Mouse (Mus musculus) limb, embryonic 14.5 days (tissue): Measurements from ENCODE around the gene Prss12. TPM values are rescaled to one million over a fixed set of nuclear protein-coding genes. Genes with fewer than 3 reads are reported as not detected.

Experiments used
- ATAC-seq: fragments of 200-750 bp; cut with Nextera tagmentation; 2 replicates; pipeline ENCODE4 v1.8.0; 2017; ENCODE audit warnings: low read depth, moderate number of reproducible peaks, moderate TSS enrichment; ENCODE audit not compliant: low FRiP score
- DNase-seq: peaks from one replicate; pipeline ENCODE4 v3.0.0-alpha.2; 2015; ENCODE audit warnings: low spot score
- H3K27ac ChIP-seq: fragments of 300-500 bp; sonication (generic); replicated peaks from 2 replicates; pipeline ENCODE4 v1.5.1; 2014; ENCODE audit warnings: low read depth, mild to moderate bottlenecking, low read length, moderate library complexity, mixed read lengths
- H3K27me3 ChIP-seq: fragments of 300-500 bp; sonication (generic); 2 replicates; pipeline ENCODE4 v1.6.1; 2014; ENCODE audit warnings: low read length, mixed read lengths; ENCODE audit not compliant: control insufficient read depth, insufficient read depth
- H3K36me3 ChIP-seq: fragments of 300-500 bp; sonication (generic); 2 replicates; pipeline ENCODE4 v1.6.1; 2014; ENCODE audit warnings: mild to moderate bottlenecking, low read length, moderate library complexity, mixed read lengths; ENCODE audit not compliant: control insufficient read depth, insufficient read depth
- H3K4me1 ChIP-seq: fragments of 300-500 bp; sonication (generic); 2 replicates; pipeline ENCODE4 v1.6.1; 2014; ENCODE audit warnings: antibody characterized with exemption, low read length, mixed read lengths; ENCODE audit not compliant: control insufficient read depth, insufficient read depth
- H3K4me2 ChIP-seq: fragments of 300-500 bp; sonication (generic); replicated peaks from 2 replicates; pipeline ENCODE4 v1.6.1; 2014; ENCODE audit warnings: low read depth, mild to moderate bottlenecking, low read length, moderate library complexity; ENCODE audit not compliant: severe bottlenecking
- H3K4me3 ChIP-seq: fragments of 300-500 bp; sonication (generic); replicated peaks from 2 replicates; pipeline ENCODE4 v1.5.1; 2014; ENCODE audit warnings: low read length
- H3K9ac ChIP-seq: fragments of 300-500 bp; sonication (generic); 2 replicates; pipeline ENCODE4 v1.6.1; 2014; ENCODE audit warnings: mild to moderate bottlenecking, low read depth, low read length, moderate library complexity; ENCODE audit not compliant: severe bottlenecking
- H3K9me3 ChIP-seq: fragments of 300-500 bp; sonication (generic); 2 replicates; pipeline ENCODE4 v1.6.1; 2016; ENCODE audit warnings: low read length; ENCODE audit not compliant: control insufficient read depth
- POLR2A ChIP-seq: fragments of 200-500 bp; IDR thresholded peaks from 2 replicates; pipeline ENCODE4 v1.8.0; 2012; ENCODE audit warnings: inconsistent platforms, mild to moderate bottlenecking, moderate library complexity, borderline replicate concordance; ENCODE audit not compliant: insufficient read depth, insufficient read length; ENCODE audit errors: extremely low read depth
- WGBS: fragments of 180-500 bp; shearing (Covaris S2); extraction: QIAGEN DNeasy Blood & Tissue Kit; methylation state at CpG from one replicate; pipeline ENCODE4 v1.1.7; 2014; 5-methylcytosine and 5-hydroxymethylcytosine counted together
- polyA plus RNA-seq, 2 experiments: library from polyadenylated mRNA; depleted of rRNA in 1 of 2; stranded (reverse) in 1 of 2; unstranded in 1 of 2; fragments of >200 nt; fragmentation: Nextera tagmentation in 1 of 2; extraction: Ambion mirVana in 1 of 2; gene quantifications; 2 replicates each; pipeline versions ENCODE4 v1.2.1 to v1.2.3; 2012 to 2014

Prss12 gene
- polyA plus RNA-seq, 2 experiments, result 17.6 to 20.1 TPM

- Histone ChIP-seq H3K9ac (no peak overlapping the region), H3K4me2 (no peak overlapping the region), H3K36me3 (no peaks in the 10 kb centered on the region), H3K4me1 (no peaks in the 10 kb centered on the region), H3K27ac (no peak overlapping the region), H3K9me3 (no peaks in the 10 kb centered on the region), H3K4me3 (no peak overlapping the region), H3K27me3 (no peaks in the 10 kb centered on the region)
- no peak for TF ChIP-seq POLR2A
- 84% methylated on average over 6 of the region's 6 CpGs for WGBS
- DNase-seq, result no peak
- ATAC-seq, result no peak
Measured at GRCm38 (mm10) chr3:123543585-123544304, 97.0 kb downstream of the Prss12 start.

- WGBS, result 89% methylated on average over 3 of the region's 3 CpGs
- H3K4me1 ChIP-seq, result no peaks in the 10 kb centered on the region
Measured at GRCm38 (mm10) chr3:123550487-123550886, 103.8 kb downstream of the Prss12 start.

DNA sequence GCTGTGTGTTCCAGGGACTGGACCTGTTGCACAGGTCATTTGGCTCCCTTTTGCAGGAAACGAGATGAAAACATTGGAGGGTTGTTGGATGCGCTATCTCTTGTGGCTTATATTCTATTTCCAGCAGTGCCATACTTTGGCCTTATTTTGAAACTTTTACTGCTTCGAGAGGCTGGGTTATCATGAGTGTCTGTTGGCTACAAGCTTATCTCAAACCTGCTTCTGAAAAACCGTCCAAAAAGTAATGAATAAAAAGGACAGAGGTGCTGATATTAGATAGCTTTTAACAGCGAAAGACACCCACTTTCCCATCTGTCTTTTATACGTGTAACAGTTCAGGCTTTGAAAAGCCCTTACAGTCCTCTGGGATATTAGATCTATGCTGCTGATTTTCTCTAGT, 107.2 kb downstream of the Prss12 start:
- Histone ChIP-seq H3K27me3 (no peaks in the 10 kb centered on the region), H3K36me3 (no peaks in the 10 kb centered on the region), H3K4me2 (no peak overlapping the region), H3K9ac (no peak overlapping the region), H3K4me1 (no peaks in the 10 kb centered on the region), H3K4me3 (no peak overlapping the region), H3K9me3 (no peaks in the 10 kb centered on the region), H3K27ac (no peak overlapping the region)
- WGBS, result 88% methylated on average over 6 of the region's 6 CpGs
- TF ChIP-seq POLR2A, result no peak
- ATAC-seq (no peak), DNase-seq (no peak)

More at GRCm38 (mm10) chr3:123550487-123550886, 103.8 kb downstream of the Prss12 start:
- H3K4me2 ChIP-seq, result no peak overlapping the region
- no peak overlapping the region for H3K27ac ChIP-seq
- H3K4me3 ChIP-seq, result no peak overlapping the region
- H3K27me3 ChIP-seq, result no peaks in the 10 kb centered on the region
- no peaks in the 10 kb centered on the region for H3K36me3 ChIP-seq
- no peak for DNase-seq
- no peak for TF ChIP-seq POLR2A
- H3K9me3 ChIP-seq, result no peaks in the 10 kb centered on the region
- ATAC-seq, result no peak
- no peak overlapping the region for H3K9ac ChIP-seq

GRCm38 (mm10) chr3:123555254-123555865, 108.6 kb downstream of the Prss12 start:
- DNase-seq (no peak), ATAC-seq (no peak)
- Histone ChIP-seq H3K4me3 (no peak overlapping the region), H3K9ac (no peak overlapping the region), H3K27me3 (no peaks in the 10 kb centered on the region), H3K9me3 (no peaks in the 10 kb centered on the region), H3K4me1 (no peaks in the 10 kb centered on the region), H3K27ac (no peak overlapping the region), H3K36me3 (no peaks in the 10 kb centered on the region), H3K4me2 (no peak overlapping the region)
- WGBS, result 87% methylated on average over 7 of the region's 7 CpGs
- no peak for TF ChIP-seq POLR2A

Other genes with a start within 250 kb of the Prss12 start
- 4.2 and 5.4 TPM in 2 replicates for gene Synpo2, start 210.8 kb upstream of the Prss12 start, polyA plus RNA-seq (2012; rRNA removed)
- gene Synpo2, start 210.8 kb upstream of the Prss12 start, polyA plus RNA-seq (2014; fragmentation: Nextera tagmentation; extraction: Ambion mirVana), result 6.3 and 6.8 TPM in 2 replicates
- gene Sec24d, start 179.5 kb upstream of the Prss12 start, polyA plus RNA-seq (2012; rRNA removed), result 97.5 and 175 TPM in 2 replicates
- 110 TPM in 2 replicates for gene Sec24d, start 179.5 kb upstream of the Prss12 start, polyA plus RNA-seq (2014; fragmentation: Nextera tagmentation; extraction: Ambion mirVana)
- gene Mettl14, start 60.8 kb upstream of the Prss12 start, polyA plus RNA-seq (2012; rRNA removed), result 12.2 and 15.8 TPM in 2 replicates
- 16.7 and 20.4 TPM in 2 replicates for gene Mettl14, start 60.8 kb upstream of the Prss12 start, polyA plus RNA-seq (2014; fragmentation: Nextera tagmentation; extraction: Ambion mirVana)
- gene Ndst3, start 243.9 kb downstream of the Prss12 start, polyA plus RNA-seq (2012; rRNA removed), result 1.3 and 1.4 TPM in 2 replicates
- gene Ndst3, start 243.9 kb downstream of the Prss12 start, polyA plus RNA-seq (2014; fragmentation: Nextera tagmentation; extraction: Ambion mirVana), result 1.2 and 1.4 TPM in 2 replicates